ENCODE assay signal across 24 mouse cellular contexts in the genomic region with DNA sequence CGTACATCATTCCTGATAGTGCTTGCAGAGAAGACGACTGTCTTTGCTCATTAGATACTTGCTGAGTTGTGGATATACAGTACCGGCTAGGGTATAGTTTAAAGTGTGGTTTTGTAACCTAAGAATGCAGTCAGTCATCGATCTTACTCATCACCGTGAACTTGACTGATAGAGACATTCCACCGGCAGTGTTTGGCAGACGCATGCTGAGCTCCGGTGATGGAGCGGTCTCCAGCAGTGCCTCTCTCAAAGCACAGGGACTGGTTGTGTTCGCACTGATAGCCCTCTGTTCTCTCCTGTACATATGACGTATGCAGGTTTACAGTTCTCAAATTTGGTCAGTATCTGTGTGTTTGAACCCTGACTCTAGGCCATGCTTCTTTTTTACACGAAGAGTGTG. TPM values are rescaled to one million over a fixed set of nuclear protein-coding genes. Genes with fewer than 3 reads are reported as not detected.
A peak's percentile ranks its signal among the peaks of the same experiment; 100 is the strongest.
DNase-seq lines count a peak whose midpoint lies in the region; ATAC-seq and TF ChIP-seq lines count a peak whose summit lies in the region.
"Had no signal": no experiment of that assay in that cellular context is flagged by ENCODE, and none has a peak within 500 bp of the region (broad histone marks: within the 10 kb centered on the region; RNA-seq: fewer than 3 reads in every experiment).

No protein-coding gene starts in this region.

- no peaks in the 10 kb centered on the region for H3K9me3 ChIP-seq in hindbrain, postnatal 0 days (ENCODE audit: low read length)
- no peaks in the 10 kb centered on the region for H3K9me3 ChIP-seq in hindbrain, embryonic 11.5 days (ENCODE audit: control insufficient read depth, low read length)
- no peaks in the 10 kb centered on the region for H3K9me3 ChIP-seq in intestine, embryonic 15.5 days
- H3K9me3 ChIP-seq: embryonic facial prominence, embryonic 13.5 days; forebrain, embryonic 13.5 days; G1E; heart, embryonic 10.5 days had no signal

- intact Hi-C loops in gastrocnemius, adult 2 months (cut with DNase I) = no loop called here

- H3K4me3 ChIP-seq in gastrocnemius, adult 2 months = no peak overlapping the region
- H3K4me3 ChIP-seq in hindbrain, postnatal 0 days (ENCODE audit: low read length) = no peak overlapping the region
- no peak overlapping the region for H3K4me3 ChIP-seq in hindbrain, embryonic 11.5 days (ENCODE audit: low read depth, low read length)
- H3K4me3 ChIP-seq in intestine, embryonic 15.5 days (replicated peaks) = no peak overlapping the region
- H3K4me3 ChIP-seq: embryonic facial prominence, embryonic 13.5 days; forebrain, embryonic 13.5 days; heart, embryonic 10.5 days had no signal

- peak; percentile 43; the same call in 1 of the 2 replicates for ATAC-seq in hindbrain, postnatal 0 days
- ATAC-seq in hindbrain, embryonic 11.5 days (ENCODE audit: low FRiP score) = no peak
- peak; percentile 51 for ATAC-seq in Patski
- ATAC-seq in intestine, embryonic 15.5 days = no peak
- ATAC-seq: CD4-positive, CD25-positive, alpha-beta regulatory T cell, adult 4 months; forebrain, embryonic 13.5 days; forebrain, postnatal 0 days; inflammation-experienced regulatory T-cells, adult 6 months had no signal

- CTCF ChIA-PET in Patski (lab: Charles Lee) = interaction anchor here (1.2 kb wide), 1 partner anchor 10 kb away, joined by 3 read pairs; a partner anchor contains a TSS

- DNase-seq in gastrocnemius, adult 2 months = no peak
- no peak for DNase-seq in gastrocnemius, adult 18-20 months (ENCODE audit: low spot score)
- DNase-seq in hindbrain, postnatal 0 days (ENCODE audit: low spot score) = no peak
- no peak for DNase-seq in hindbrain, embryonic 11.5 days (ENCODE audit: low spot score)
- DNase-seq in 416B (ENCODE audit: low read depth) (peak; percentile 6), Patski (ENCODE audit: low read depth, low spot score) (no peak)
- DNase-seq in spleen, adult 12 weeks (ENCODE audit: low spot score) = no peak
- DNase-seq: adrenal gland, postnatal 10 days; cerebellum, adult 11 months; cerebellum, adult 8-10 months; cerebellum, postnatal 14 days; forebrain, postnatal 0 days; heart, adult 11 months; heart, postnatal 10 days; heart, postnatal 4 days; kidney, adult 11 months; kidney, adult 9 months had no signal

- H3K36me3 ChIP-seq in hindbrain, postnatal 0 days (ENCODE audit: insufficient read depth, low read length) = no peaks in the 10 kb centered on the region
- no peaks in the 10 kb centered on the region for H3K36me3 ChIP-seq in hindbrain, embryonic 11.5 days (ENCODE audit: control insufficient read depth, insufficient read depth, low read length)
- H3K36me3 ChIP-seq in intestine, embryonic 15.5 days = 0 out of 2 replicates have a peak, but pooled peaks cover 3% of the 10 kb centered on the region
- H3K36me3 ChIP-seq: embryonic facial prominence, embryonic 13.5 days had no signal

- H3K4me2 ChIP-seq in hindbrain, postnatal 0 days (ENCODE audit: low read depth, low read length) = no peak overlapping the region
- no peak overlapping the region for H3K4me2 ChIP-seq in hindbrain, embryonic 11.5 days (replicated peaks; ENCODE audit: low read depth, low read length)
- H3K4me2 ChIP-seq in intestine, embryonic 15.5 days (replicated peaks) = no peak overlapping the region
- H3K4me2 ChIP-seq: embryonic facial prominence, embryonic 13.5 days; forebrain, embryonic 13.5 days had no signal

- no peaks in the 10 kb centered on the region for H3K27me3 ChIP-seq in hindbrain, postnatal 0 days (ENCODE audit: insufficient read depth, low read length)
- no peaks in the 10 kb centered on the region for H3K27me3 ChIP-seq in hindbrain, embryonic 11.5 days (ENCODE audit: control insufficient read depth, insufficient read depth, low read length)
- no peaks in the 10 kb centered on the region for H3K27me3 ChIP-seq in Patski
- no peaks in the 10 kb centered on the region for H3K27me3 ChIP-seq in intestine, embryonic 15.5 days (replicated peaks)
- H3K27me3 ChIP-seq: embryonic facial prominence, embryonic 13.5 days; forebrain, embryonic 13.5 days had no signal

- no peak overlapping the region for H3K9ac ChIP-seq in hindbrain, postnatal 0 days (replicated peaks; ENCODE audit: low read length)
- no peak overlapping the region for H3K9ac ChIP-seq in hindbrain, embryonic 11.5 days (ENCODE audit: low read depth, low read length)
- no peak overlapping the region for H3K9ac ChIP-seq in intestine, embryonic 15.5 days
- H3K9ac ChIP-seq: embryonic facial prominence, embryonic 13.5 days; forebrain, embryonic 13.5 days; forebrain, postnatal 0 days had no signal

- in situ Hi-C loops in Patski (cut with MboI; ENCODE audit: low pct_unique_long_range_greater_than_20kb) = no loop called here

- H3K27ac ChIP-seq in gastrocnemius, adult 2 months = 0 out of 2 replicates have a peak overlapping the region, but pooled peaks have one; percentile 16
- H3K27ac ChIP-seq in hindbrain, postnatal 0 days = no peak overlapping the region
- no peak overlapping the region for H3K27ac ChIP-seq in hindbrain, embryonic 11.5 days (ENCODE audit: low read depth, low read length)
- no peak overlapping the region for H3K27ac ChIP-seq in intestine, embryonic 15.5 days
- H3K27ac ChIP-seq: embryonic facial prominence, embryonic 13.5 days; forebrain, embryonic 13.5 days; heart, embryonic 10.5 days had no signal

- H3K4me1 ChIP-seq in hindbrain, postnatal 0 days (ENCODE audit: insufficient read depth, low read length) = no peaks in the 10 kb centered on the region
- H3K4me1 ChIP-seq in hindbrain, embryonic 11.5 days (replicated peaks; ENCODE audit: control insufficient read depth, insufficient read depth, low read length) = no peaks in the 10 kb centered on the region
- H3K4me1 ChIP-seq in intestine, embryonic 15.5 days (replicated peaks) = peaks cover 6% of the 10 kb centered on the region; the same call in 1 of the 2 replicates
- H3K4me1 ChIP-seq: forebrain, embryonic 13.5 days had no signal

- 56% methylated on average over 12 of the region's 12 CpGs for WGBS in hindbrain, postnatal 0 days
- 66% methylated on average over 12 of the region's 12 CpGs for WGBS in hindbrain, embryonic 11.5 days
- 70% methylated on average over 12 of the region's 12 CpGs for WGBS in intestine, embryonic 15.5 days

- POLR2A ChIA-PET in Patski (lab: Charles Lee) = interaction anchor here (1.3 kb wide), 1 partner anchor 13 kb away, joined by 9 read pairs; no protein-coding TSS in a partner anchor

- TF ChIP-seq CTCF in gastrocnemius, adult 2 months (IDR thresholded peaks at IDR 0.05) = no peak
- TF ChIP-seq CTCF in hindbrain, postnatal 0 days (IDR thresholded peaks at IDR 0.05; ENCODE audit: low read depth) = no peak
- no peak for TF ChIP-seq CTCF in Patski (IDR thresholded peaks at IDR 0.05)

RNA-seq across cellular contexts. Expression of a gene that starts 9.6 kb away (rescaled TPM):
- 1 to 10 TPM; 6.3 TPM for total RNA-seq in gastrocnemius, adult 2 months (2021)
- 1 to 10 TPM; 4.3 to 5.6 TPM for total RNA-seq in gastrocnemius, adult 18-20 months (2021)
- total RNA-seq in hindbrain, postnatal 0 days (2014; rRNA removed) = 5.7 and 6.4 TPM in 2 replicates
- 1.7 TPM in 2 replicates for polyA plus RNA-seq in hindbrain, postnatal 0 days (2015; fragmentation: Nextera tagmentation; extraction: Ambion mirVana)
- polyA plus RNA-seq in hindbrain, embryonic 11.5 days (2014; fragmentation: Nextera tagmentation; extraction: Ambion mirVana) = 4.2 and 7.3 TPM in 2 replicates
- polyA plus RNA-seq in Patski (2021) = 7.4 TPM
- 2.7 and 2.8 TPM in 2 replicates for polyA plus RNA-seq in intestine, embryonic 15.5 days (2015; fragmentation: Nextera tagmentation; extraction: Ambion mirVana)

Comparison
In these comparisons a context has a peak if more than half of its experiments do, and no peak if none do; other contexts are left out.
1. ATAC-seq: peak in hindbrain, postnatal 0 days (single experiment) and Patski (single experiment); none in hindbrain, embryonic 11.5 days (single experiment) and intestine, embryonic 15.5 days (single experiment).